Mouse (Mus musculus): ENCODE data around the gene Map3k21. TPM values are rescaled to one million over a fixed set of nuclear protein-coding genes. Genes with fewer than 3 reads are reported as not detected.

Gene Map3k21
- total RNA-seq (2022), result 1 to 10 TPM in 3 of 4 experiments, under 1 TPM in 1; 0.78 to 2.1 (median 1.2) TPM

- DNase-seq (ENCODE audit: low spot score), result peak; percentile 2
These were observed at the start of gene Map3k21 for GRCm38 (mm10) chr8:125910365-125911228. Gene Map3k21, plus strand, starts transcription at chr8:125910450.

GRCm38 (mm10) chr8:125866125-125866524, 44.1 kb upstream of the Map3k21 start:
- no peak for DNase-seq (ENCODE audit: low spot score)

GRCm38 (mm10) chr8:125868552-125868951, 41.7 kb upstream of the Map3k21 start:
- no peak for DNase-seq (ENCODE audit: low spot score)

GRCm38 (mm10) chr8:125869739-125870138, 40.5 kb upstream of the Map3k21 start:
- DNase-seq (ENCODE audit: low spot score), result no peak

- DNase-seq (ENCODE audit: low spot score), result no peak
These were observed 40.0 kb upstream of the Map3k21 start for GRCm38 (mm10) chr8:125870179-125870702.

GRCm38 (mm10) chr8:125870821-125871321, 39.4 kb upstream of the Map3k21 start:
- DNase-seq (ENCODE audit: low spot score), result peak; percentile 48

- peak; percentile 21 for DNase-seq (ENCODE audit: low spot score)
These were observed 37.6 kb upstream of the Map3k21 start for GRCm38 (mm10) chr8:125872501-125873249.

- DNase-seq (ENCODE audit: low spot score), result no peak
These were observed 37.1 kb upstream of the Map3k21 start for GRCm38 (mm10) chr8:125873250-125873534.

GRCm38 (mm10) chr8:125880447-125880846, 29.8 kb upstream of the Map3k21 start:
- no peak for DNase-seq (ENCODE audit: low spot score)

- no peak for DNase-seq (ENCODE audit: low spot score)
These were observed 22.7 kb upstream of the Map3k21 start for GRCm38 (mm10) chr8:125887549-125887948.

GRCm38 (mm10) chr8:125889920-125890319, 20.3 kb upstream of the Map3k21 start:
- DNase-seq (ENCODE audit: low spot score), result no peak

GRCm38 (mm10) chr8:125897388-125897787, 12.9 kb upstream of the Map3k21 start:
- DNase-seq (ENCODE audit: low spot score), result no peak

- DNase-seq (ENCODE audit: low spot score), result no peak
These were observed 12.1 kb upstream of the Map3k21 start, which contains the start of gene Pcnx2 for GRCm38 (mm10) chr8:125897868-125898788. Gene Pcnx2, minus strand, starts transcription at chr8:125898317.

- DNase-seq (ENCODE audit: low spot score), result no peak
These were observed 11.4 kb upstream of the Map3k21 start for GRCm38 (mm10) chr8:125898899-125899298.

- DNase-seq (ENCODE audit: low spot score), result no peak
These were observed 9.1 kb upstream of the Map3k21 start for GRCm38 (mm10) chr8:125901167-125901566.

GRCm38 (mm10) chr8:125902521-125902920, 7.7 kb upstream of the Map3k21 start:
- DNase-seq (ENCODE audit: low spot score), result no peak

GRCm38 (mm10) chr8:125905341-125905740, 4.9 kb upstream of the Map3k21 start:
- DNase-seq (ENCODE audit: low spot score), result no peak

GRCm38 (mm10) chr8:125907311-125907710, 2.9 kb upstream of the Map3k21 start:
- DNase-seq (ENCODE audit: low spot score), result no peak

GRCm38 (mm10) chr8:125909661-125910364, 437 bp upstream of the Map3k21 start:
- DNase-seq (ENCODE audit: low spot score), result peak; percentile 9

GRCm38 (mm10) chr8:125911229-125911580, 955 bp downstream of the Map3k21 start:
- no peak for DNase-seq (ENCODE audit: low spot score)

GRCm38 (mm10) chr8:125913206-125913605, 3.0 kb downstream of the Map3k21 start:
- no peak for DNase-seq (ENCODE audit: low spot score)
